Mouse (Mus musculus): ENCODE measurements around the gene Srsy. TPM values are rescaled to one million over a fixed set of nuclear protein-coding genes. Genes with fewer than 3 reads are reported as not detected.
"Not testable (repeated sequence)": the region's sequence is repeated elsewhere in the genome, so short reads cannot be mapped to it uniquely, and the experiment has no call there.

Srsy gene
- polyA plus RNA-seq (2012; rRNA removed) = not detected in 2 replicates

DNA sequence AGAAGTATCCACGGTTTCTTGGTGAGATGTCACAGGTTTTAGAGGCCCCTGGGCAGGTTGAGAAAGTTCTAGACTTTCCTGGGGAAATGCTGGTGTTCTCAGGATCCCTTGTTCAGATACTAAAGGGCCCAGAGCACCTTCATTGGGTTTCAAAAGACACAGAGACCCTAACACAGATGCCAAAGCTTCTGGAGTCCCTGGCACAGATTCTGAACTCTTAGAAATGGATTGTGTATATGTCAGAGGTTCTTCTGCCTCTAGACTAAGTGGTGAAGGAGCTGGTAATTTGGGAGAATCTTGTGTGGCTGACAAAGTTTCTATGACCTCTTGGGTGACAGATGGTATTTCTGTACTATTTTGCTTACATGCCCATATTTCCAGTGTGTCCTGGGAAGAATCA is at the start of gene Srsy:
Srsy (minus strand) TSS at position 101 of the 400 bp plus-strand sequence.
- H3K4me1 ChIP-seq (ENCODE audit: control insufficient read depth, insufficient read depth, low read length); H3K27ac ChIP-seq (ENCODE audit: insufficient read depth, low read length); H3K4me3 ChIP-seq (ENCODE audit: insufficient read depth, low read length): not testable (repeated sequence)

Other genes starting within 250 kb of the Srsy start
- not detected in 2 replicates for gene Gm21904, start 91.1 kb downstream of the Srsy start, polyA plus RNA-seq (2012; rRNA removed)
- not detected in 2 replicates for gene Gm20772, start 62.6 kb downstream of the Srsy start, polyA plus RNA-seq (2012; rRNA removed)
- not detected in 2 replicates for gene Gm20831, start 62.6 kb downstream of the Srsy start, polyA plus RNA-seq (2012; rRNA removed)
- not detected in 2 replicates for gene Gm21764, start 124.5 kb upstream of the Srsy start, polyA plus RNA-seq (2012; rRNA removed)
- not detected in 2 replicates for gene Ssty1, start 151.8 kb upstream of the Srsy start, polyA plus RNA-seq (2012; rRNA removed)